Mouse (Mus musculus): ENCODE measurements at regions not wholly inside any gene's neighbourhood (a gene's known extent, or its start where the extent isn't known, plus 50 kb on each side); places are given as distances from the start of the nearest gene placed in this dataset.

- Histone ChIP-seq H3K4me1 (replicated peaks; ENCODE audit: control insufficient read depth, insufficient read depth, low read length) (peaks cover 4% of the 10 kb centered on the region; the same call in 1 of the 2 replicates), H3K27me3 (replicated peaks; ENCODE audit: control insufficient read depth, insufficient read depth, low read length) (no peaks in the 10 kb centered on the region), H3K9me3 (ENCODE audit: control insufficient read depth) (no peaks in the 10 kb centered on the region), H3K27ac (ENCODE audit: low read depth, low read length) (no peak overlapping the region), H3K4me2 (replicated peaks; ENCODE audit: low read depth) (no peak overlapping the region), H3K9ac (ENCODE audit: low read depth, low read length) (no peak overlapping the region), H3K36me3 (ENCODE audit: control insufficient read depth, insufficient read depth) (no peaks in the 10 kb centered on the region), H3K4me3 (ENCODE audit: low read depth, low read length) (no peak overlapping the region)
- no peak for ATAC-seq
- WGBS = 26% methylated on average over 12 of the region's 12 CpGs
- TF ChIP-seq CTCF (IDR thresholded peaks at IDR 0.05; ENCODE audit: low read depth) = no peak
Measured at GRCm38 (mm10) chr1:56286386-56287045, 350.7 kb downstream of the Hsfy2 start.

- Histone ChIP-seq H3K4me3 (ENCODE audit: low read depth, low read length) (no peak overlapping the region), H3K27me3 (replicated peaks; ENCODE audit: control insufficient read depth, insufficient read depth, low read length) (no peaks in the 10 kb centered on the region), H3K36me3 (ENCODE audit: control insufficient read depth, insufficient read depth) (no peaks in the 10 kb centered on the region), H3K9me3 (ENCODE audit: control insufficient read depth) (no peaks in the 10 kb centered on the region), H3K27ac (ENCODE audit: low read depth, low read length) (no peak overlapping the region), H3K4me2 (replicated peaks; ENCODE audit: low read depth) (no peak overlapping the region), H3K4me1 (replicated peaks; ENCODE audit: control insufficient read depth, insufficient read depth, low read length) (no peaks in the 10 kb centered on the region), H3K9ac (ENCODE audit: low read depth, low read length) (no peak overlapping the region)
- no peak for ATAC-seq
- 76% methylated on average over 2 of the region's 2 CpGs for WGBS
- no peak for TF ChIP-seq CTCF (IDR thresholded peaks at IDR 0.05; ENCODE audit: low read depth)
Measured at GRCm38 (mm10) chr1:56261708-56262107, 375.5 kb downstream of the Hsfy2 start.

- 70% methylated on average over 2 of the region's 2 CpGs for WGBS
- no peaks in the 10 kb centered on the region for H3K9me3 ChIP-seq (ENCODE audit: control insufficient read depth)
- no peak for TF ChIP-seq CTCF (IDR thresholded peaks at IDR 0.05; ENCODE audit: low read depth)
- no peak overlapping the region for H3K4me2 ChIP-seq (replicated peaks; ENCODE audit: low read depth)
- H3K9ac ChIP-seq (ENCODE audit: low read depth, low read length) = no peak overlapping the region
- no peaks in the 10 kb centered on the region for H3K36me3 ChIP-seq (ENCODE audit: control insufficient read depth, insufficient read depth)
- H3K27ac ChIP-seq (ENCODE audit: low read depth, low read length) = no peak overlapping the region
- no peak for ATAC-seq
- H3K4me1 ChIP-seq (replicated peaks; ENCODE audit: control insufficient read depth, insufficient read depth, low read length) = no peaks in the 10 kb centered on the region
- no peaks in the 10 kb centered on the region for H3K27me3 ChIP-seq (replicated peaks; ENCODE audit: control insufficient read depth, insufficient read depth, low read length)
- H3K4me3 ChIP-seq (ENCODE audit: low read depth, low read length) = no peak overlapping the region
Measured at GRCm38 (mm10) chr1:56260759-56261158, 376.5 kb downstream of the Hsfy2 start.

GRCm38 (mm10) chr1:56256839-56257490 lies 380.3 kb downstream of the Hsfy2 start:
- Histone ChIP-seq H3K27me3 (replicated peaks; ENCODE audit: control insufficient read depth, insufficient read depth, low read length) (no peaks in the 10 kb centered on the region), H3K4me2 (replicated peaks; ENCODE audit: low read depth) (no peak overlapping the region), H3K9me3 (ENCODE audit: control insufficient read depth) (no peaks in the 10 kb centered on the region), H3K9ac (ENCODE audit: low read depth, low read length) (no peak overlapping the region), H3K36me3 (ENCODE audit: control insufficient read depth, insufficient read depth) (no peaks in the 10 kb centered on the region), H3K4me3 (ENCODE audit: low read depth, low read length) (no peak overlapping the region), H3K27ac (ENCODE audit: low read depth, low read length) (no peak overlapping the region), H3K4me1 (replicated peaks; ENCODE audit: control insufficient read depth, insufficient read depth, low read length) (no peaks in the 10 kb centered on the region)
- WGBS = 87% methylated on average over 5 of the region's 5 CpGs
- no peak for TF ChIP-seq CTCF (IDR thresholded peaks at IDR 0.05; ENCODE audit: low read depth)
- ATAC-seq = no peak

- WGBS = 87% methylated on average over 6 of the region's 6 CpGs
- Histone ChIP-seq H3K27me3 (replicated peaks; ENCODE audit: control insufficient read depth, insufficient read depth, low read length) (no peaks in the 10 kb centered on the region), H3K4me1 (replicated peaks; ENCODE audit: control insufficient read depth, insufficient read depth, low read length) (no peaks in the 10 kb centered on the region), H3K27ac (ENCODE audit: low read depth, low read length) (no peak overlapping the region), H3K9me3 (ENCODE audit: control insufficient read depth) (no peaks in the 10 kb centered on the region), H3K4me3 (ENCODE audit: low read depth, low read length) (no peak overlapping the region), H3K9ac (ENCODE audit: low read depth, low read length) (no peak overlapping the region), H3K36me3 (ENCODE audit: control insufficient read depth, insufficient read depth) (no peaks in the 10 kb centered on the region), H3K4me2 (replicated peaks; ENCODE audit: low read depth) (no peak overlapping the region)
- no peak for ATAC-seq
- no peak for TF ChIP-seq CTCF (IDR thresholded peaks at IDR 0.05; ENCODE audit: low read depth)
Measured at GRCm38 (mm10) chr1:56239686-56240085, 397.5 kb downstream of the Hsfy2 start.

- Histone ChIP-seq H3K36me3 (ENCODE audit: control insufficient read depth, insufficient read depth) (no peaks in the 10 kb centered on the region), H3K4me1 (replicated peaks; ENCODE audit: control insufficient read depth, insufficient read depth, low read length) (no peaks in the 10 kb centered on the region), H3K9ac (ENCODE audit: low read depth, low read length) (no peak overlapping the region), H3K4me3 (ENCODE audit: low read depth, low read length) (no peak overlapping the region), H3K27ac (ENCODE audit: low read depth, low read length) (no peak overlapping the region), H3K4me2 (replicated peaks; ENCODE audit: low read depth) (no peak overlapping the region), H3K9me3 (ENCODE audit: control insufficient read depth) (no peaks in the 10 kb centered on the region), H3K27me3 (replicated peaks; ENCODE audit: control insufficient read depth, insufficient read depth, low read length) (no peaks in the 10 kb centered on the region)
- no peak for TF ChIP-seq CTCF (IDR thresholded peaks at IDR 0.05; ENCODE audit: low read depth)
- WGBS = 87% methylated on average over 7 of the region's 7 CpGs
- no peak for ATAC-seq
Measured at GRCm38 (mm10) chr1:56226314-56227008, 410.8 kb downstream of the Hsfy2 start.
